Mouse (Mus musculus) left cerebral cortex, adult 2 months (tissue): ENCODE results near the gene Fam207a. TPM values are rescaled to one million over a fixed set of nuclear protein-coding genes. Genes with fewer than 3 reads are reported as not detected.

Source experiments
- DNase-seq, 2 experiments: peaks; one replicate each; pipeline ENCODE4 v3.0.0; 2021 to 2022; ENCODE audit warnings: low spot score in 2 of 2, mixed read lengths in 1 of 2; ENCODE audit errors: extremely low spot score in 1 of 2
- H3K27ac ChIP-seq: fragments of 200-600 bp; 2 replicates; pipeline ENCODE4 v1.8.1; 2022
- H3K4me3 ChIP-seq: fragments of 200-600 bp; 2 replicates; pipeline ENCODE4 v1.8.1; 2022
- CTCF ChIP-seq: fragments of 200-600 bp; IDR thresholded peaks from 2 replicates; pipeline ENCODE4 v1.8.1; 2022; ENCODE audit warnings: antibody characterized with exemption, mild to moderate bottlenecking, moderate library complexity
- intact Hi-C: fragments of 180-260 bp; cut with DNase I; formaldehyde crosslinking; loops from one replicate; pipeline ENCODE4 v1.15.1; 2025
- total RNA-seq, 2 experiments: library from RNA; stranded (reverse); gene quantifications; 2 replicates each; pipeline ENCODE4 v1.2.3; 2021

The Fam207a gene
- total RNA-seq, 2 experiments from 2014 or later: 32.6 to 35.7 TPM

DNA sequence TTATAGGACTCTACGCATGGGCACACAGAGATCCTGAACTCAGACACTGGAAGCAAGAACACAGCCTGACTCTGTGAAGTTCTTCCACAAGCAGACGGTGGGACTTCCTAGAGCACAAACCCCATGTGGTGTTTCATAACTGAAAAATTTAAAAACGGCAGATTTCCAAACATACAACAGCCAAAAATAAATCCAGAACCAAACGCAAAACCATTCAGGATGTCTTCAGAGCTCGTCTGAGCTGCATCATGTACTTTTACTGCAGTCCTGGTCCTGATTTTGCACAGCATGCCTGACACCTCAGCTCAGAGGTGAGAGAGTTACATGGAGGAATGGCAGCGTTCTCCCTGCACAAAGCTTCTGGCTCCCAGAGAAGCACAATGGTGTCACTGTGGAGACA lies 24.0 kb downstream of the Fam207a start:
- no peak for DNase-seq
- TF ChIP-seq CTCF: no peak
- Histone ChIP-seq H3K27ac (peak overlapping the region; percentile 52), H3K4me3 (no peak overlapping the region)
- intact Hi-C loops: loop anchor here (5.0 kb wide), 1 partner anchor 74 kb away; the partner anchor contains the start of gene Adarb1

DNA sequence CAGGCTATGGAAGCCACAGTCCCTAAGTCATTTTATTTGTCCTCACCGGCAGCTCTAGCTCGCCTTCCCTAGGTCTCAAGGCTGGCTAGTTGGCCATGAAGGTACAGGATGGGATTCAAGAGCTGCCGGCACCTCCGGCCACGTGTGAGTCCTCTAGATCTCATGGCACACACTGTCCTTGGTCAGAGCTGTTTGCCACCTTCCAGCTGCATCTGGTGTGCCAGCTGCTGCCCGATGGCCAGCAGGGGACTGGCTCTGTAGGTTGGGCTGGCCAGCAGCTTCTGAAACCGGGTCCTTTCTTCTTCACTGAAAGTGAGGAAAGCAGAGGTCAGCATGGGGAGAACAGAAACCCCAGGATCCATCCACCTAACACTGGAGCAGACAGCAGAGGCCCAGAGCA lies 27.4 kb downstream of the Fam207a start:
- intact Hi-C loops: no loop called here

DNA sequence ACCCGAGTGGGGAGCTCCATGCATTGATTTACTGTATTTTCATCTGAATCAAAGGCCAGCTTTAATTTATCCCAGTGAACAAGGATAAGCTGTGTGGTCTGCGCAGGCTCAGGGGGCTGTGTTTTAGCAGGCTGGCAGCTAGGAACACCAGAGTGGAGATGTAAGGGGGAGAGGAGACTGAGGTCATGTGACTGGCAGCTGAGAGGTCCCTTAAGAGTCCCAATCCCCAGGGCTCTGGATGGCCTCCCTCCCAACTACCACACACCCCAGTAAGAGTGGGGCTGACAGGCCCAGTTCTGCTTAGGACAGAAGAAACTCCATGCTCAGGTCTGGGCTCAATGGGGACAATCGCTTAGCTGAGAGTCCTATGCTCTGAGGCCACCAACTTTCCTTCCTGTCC lies 29.8 kb downstream of the Fam207a start:
- TF ChIP-seq CTCF: no peak
- intact Hi-C loops: no loop called here
- no peak for DNase-seq
- Histone ChIP-seq H3K4me3 (no peak overlapping the region), H3K27ac (no peak overlapping the region)

More for the DNA sequence above, 27.4 kb downstream of the Fam207a start:
- TF ChIP-seq CTCF: no peak
- Histone ChIP-seq H3K27ac (no peak overlapping the region), H3K4me3 (no peak overlapping the region)
- DNase-seq: no peak

DNA sequence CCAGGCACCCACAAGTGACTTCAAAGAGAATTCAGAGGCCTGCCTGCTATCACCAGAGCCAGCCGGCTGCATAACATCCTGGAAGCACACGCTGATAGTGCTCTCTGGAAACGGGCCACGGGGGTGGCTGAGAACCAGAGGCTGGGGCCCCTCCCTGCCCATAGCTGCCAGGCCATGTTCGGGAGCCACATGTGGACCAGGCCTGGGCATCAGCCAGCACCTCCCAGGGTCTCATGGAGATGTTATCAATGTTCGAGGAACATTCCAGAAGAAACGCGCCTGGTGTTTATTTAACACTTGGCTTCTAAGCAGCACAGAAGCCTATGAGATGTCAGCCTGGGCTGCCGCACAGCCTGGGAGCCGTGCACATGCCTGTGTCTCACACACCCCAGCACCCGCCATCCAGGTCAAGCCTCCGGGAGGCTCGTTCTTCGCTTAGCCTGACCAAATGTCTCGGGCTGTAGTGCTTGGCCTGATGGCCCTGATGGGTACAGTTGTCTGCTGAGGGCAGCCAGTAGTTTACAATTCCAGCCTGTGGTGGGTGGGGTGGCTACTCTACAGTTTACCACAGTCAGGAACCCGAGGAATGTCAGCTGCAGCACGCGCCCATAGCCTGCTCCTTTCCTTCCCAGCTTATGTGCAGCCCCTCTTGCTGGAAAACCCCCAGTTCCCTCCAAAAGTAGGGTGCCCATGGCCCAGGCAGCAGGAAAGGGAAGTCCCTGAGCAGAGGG lies 31.2 kb downstream of the Fam207a start:
- Histone ChIP-seq H3K4me3 (no peak overlapping the region), H3K27ac (no peak overlapping the region)
- intact Hi-C loops: no loop called here
- DNase-seq: no peak
- TF ChIP-seq CTCF: no peak

DNA sequence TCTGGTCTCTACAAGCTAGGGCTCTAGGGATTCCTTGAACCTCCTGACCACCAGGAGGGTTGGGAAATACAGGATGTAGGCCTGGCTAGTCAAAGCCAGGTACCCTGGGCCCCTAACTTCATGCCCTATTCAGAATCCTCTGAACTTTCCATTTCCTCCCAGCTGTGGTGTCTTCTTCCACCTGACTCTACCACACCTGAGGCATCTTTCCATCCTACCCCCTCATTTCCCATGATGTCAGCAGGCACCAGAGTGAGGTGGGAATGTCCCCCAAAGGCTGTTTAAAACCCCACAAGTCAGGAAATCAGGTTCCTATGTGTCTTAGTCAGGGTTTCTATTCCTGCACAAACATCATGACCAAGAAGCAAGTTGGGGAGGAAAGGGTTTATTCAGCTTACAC lies 33.8 kb downstream of the Fam207a start:
- Histone ChIP-seq H3K4me3 (no peak overlapping the region), H3K27ac (no peak overlapping the region)
- DNase-seq: no peak
- no peak for TF ChIP-seq CTCF
- intact Hi-C loops: no loop called here

DNA sequence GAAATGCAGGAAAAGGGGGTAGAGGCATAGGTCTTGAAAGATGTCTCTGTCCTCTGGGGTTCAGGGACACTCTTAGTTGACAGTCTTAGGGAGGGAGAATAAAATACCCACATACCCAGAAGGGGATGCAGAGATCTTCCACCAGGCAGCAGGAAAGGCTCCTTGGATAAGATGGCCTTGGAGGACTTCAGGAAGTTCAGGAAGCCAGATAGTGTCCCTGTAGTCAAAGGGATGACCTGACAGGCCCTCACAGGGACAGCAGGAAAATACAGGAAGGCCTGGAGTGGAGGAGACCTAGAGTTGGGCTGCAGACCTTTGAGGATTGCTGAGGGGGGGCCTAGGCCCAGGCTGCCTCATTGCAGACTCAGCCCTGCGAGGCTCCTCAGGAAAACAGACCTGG lies 35.6 kb downstream of the Fam207a start:
- DNase-seq: no peak
- Histone ChIP-seq H3K27ac (no peak overlapping the region), H3K4me3 (no peak overlapping the region)
- TF ChIP-seq CTCF: no peak
- intact Hi-C loops: no loop called here

DNA sequence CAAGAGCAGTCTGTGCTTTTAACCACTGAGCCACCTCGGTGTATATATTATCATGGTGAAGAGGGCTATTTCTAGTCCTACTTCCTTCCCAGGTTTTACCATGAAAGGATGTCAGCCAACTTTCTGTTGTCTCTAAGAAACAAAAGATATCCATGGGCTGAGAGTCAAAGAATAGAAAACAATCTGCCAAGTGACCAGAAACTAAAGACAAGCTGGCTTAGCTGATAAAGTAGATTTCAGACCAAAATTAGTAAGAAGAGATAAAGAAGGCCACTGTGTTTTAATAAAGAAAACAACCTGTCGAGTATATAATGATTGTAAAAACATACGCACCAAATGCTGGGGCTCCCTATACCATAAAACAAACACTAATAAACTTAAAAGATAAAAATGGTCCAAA lies 38.7 kb downstream of the Fam207a start:
- Histone ChIP-seq H3K4me3 (no peak overlapping the region), H3K27ac (no peak overlapping the region)
- intact Hi-C loops: no loop called here
- DNase-seq: no peak
- no peak for TF ChIP-seq CTCF

DNA sequence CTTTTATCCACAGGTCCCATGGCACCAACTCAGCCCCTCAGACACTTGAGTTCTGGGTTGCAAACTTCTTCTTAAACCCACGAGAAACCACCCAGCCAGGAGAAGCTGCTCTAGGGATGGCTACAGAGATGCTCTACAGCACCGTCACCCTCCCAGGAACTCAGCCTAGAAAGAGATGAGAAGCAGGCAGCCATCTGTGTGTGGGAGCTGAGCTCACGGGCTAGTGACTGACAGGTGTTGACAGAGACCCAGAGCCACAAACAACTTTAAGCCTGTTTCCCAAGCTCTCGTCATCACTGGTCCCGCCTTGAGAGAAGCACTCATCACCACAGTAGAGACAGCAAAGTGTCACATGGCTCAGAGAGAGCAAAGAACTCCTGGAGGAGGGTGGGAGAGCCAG lies 43.4 kb downstream of the Fam207a start:
- no peak for TF ChIP-seq CTCF

DNA sequence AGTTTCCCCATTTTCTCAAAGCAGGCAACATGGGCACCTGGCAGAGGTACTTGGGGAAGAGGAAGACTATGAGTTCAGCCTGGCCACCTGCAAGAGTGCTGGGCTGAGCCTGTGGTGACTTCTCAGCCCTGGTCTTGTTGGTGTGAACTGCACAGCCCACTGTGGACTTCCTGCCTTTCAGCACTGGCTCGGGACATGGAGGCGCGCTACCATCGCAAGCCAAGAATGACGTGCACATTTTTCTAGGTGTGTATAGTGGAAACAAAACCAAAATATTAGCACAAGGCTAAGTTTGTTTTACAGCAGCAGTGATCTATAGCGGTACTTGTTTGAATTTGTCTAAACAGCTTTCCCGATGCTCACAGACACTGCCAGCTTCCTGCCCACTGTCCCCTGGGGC lies 44.1 kb downstream of the Fam207a start:
- intact Hi-C loops: no loop called here
- H3K27ac ChIP-seq: no peak overlapping the region
- no peak overlapping the region for H3K4me3 ChIP-seq
- TF ChIP-seq CTCF: no peak
- no peak for DNase-seq

More for the DNA sequence above, 43.4 kb downstream of the Fam207a start:
- no peak overlapping the region for H3K4me3 ChIP-seq
- intact Hi-C loops: no loop called here
- H3K27ac ChIP-seq: no peak overlapping the region
- no peak for DNase-seq

DNA sequence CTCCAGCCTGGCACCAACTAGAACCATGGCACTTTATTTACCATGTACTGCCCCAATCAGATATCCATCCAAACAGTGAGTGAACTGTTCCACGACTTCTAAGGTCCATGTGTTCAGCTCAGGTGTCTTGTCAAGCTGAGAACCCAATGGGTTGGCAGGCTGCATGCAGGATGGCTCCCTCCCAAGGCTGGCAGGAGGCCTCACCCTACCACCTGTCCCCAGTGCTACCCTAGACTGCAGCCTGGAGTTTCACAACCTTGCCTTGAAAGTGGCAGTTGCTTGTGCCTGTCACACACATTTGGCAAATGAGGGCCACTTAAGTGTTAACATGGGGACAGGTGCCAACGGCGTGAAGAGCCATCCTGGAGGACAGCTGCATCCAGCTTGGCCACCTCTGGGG lies 44.8 kb downstream of the Fam207a start:
- Histone ChIP-seq H3K27ac (no peak overlapping the region), H3K4me3 (no peak overlapping the region)
- intact Hi-C loops: no loop called here
- TF ChIP-seq CTCF: no peak
- no peak for DNase-seq

DNA sequence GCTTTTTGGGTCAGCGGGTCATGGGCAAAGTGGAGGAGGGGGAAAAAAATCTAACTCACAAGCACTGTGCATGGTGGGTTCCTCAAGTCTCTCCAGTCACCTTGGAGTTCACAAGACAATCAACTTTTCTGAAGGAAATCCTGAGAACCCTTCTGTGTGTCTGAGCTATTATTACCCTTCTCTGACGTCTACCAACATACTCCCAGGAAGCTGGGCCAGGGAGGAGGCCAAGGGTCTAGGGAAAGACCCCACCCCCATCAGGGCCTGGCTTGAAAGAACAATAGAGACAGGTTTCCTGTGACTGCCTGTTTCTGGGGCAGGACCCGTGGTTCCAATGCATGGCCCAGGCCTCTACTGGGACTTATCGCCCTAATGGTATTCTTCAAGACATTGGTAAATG lies 46.9 kb downstream of the Fam207a start:
- H3K27ac ChIP-seq: no peak overlapping the region
- TF ChIP-seq CTCF: no peak
- intact Hi-C loops: no loop called here
- DNase-seq: no peak
- H3K4me3 ChIP-seq: no peak overlapping the region

DNA sequence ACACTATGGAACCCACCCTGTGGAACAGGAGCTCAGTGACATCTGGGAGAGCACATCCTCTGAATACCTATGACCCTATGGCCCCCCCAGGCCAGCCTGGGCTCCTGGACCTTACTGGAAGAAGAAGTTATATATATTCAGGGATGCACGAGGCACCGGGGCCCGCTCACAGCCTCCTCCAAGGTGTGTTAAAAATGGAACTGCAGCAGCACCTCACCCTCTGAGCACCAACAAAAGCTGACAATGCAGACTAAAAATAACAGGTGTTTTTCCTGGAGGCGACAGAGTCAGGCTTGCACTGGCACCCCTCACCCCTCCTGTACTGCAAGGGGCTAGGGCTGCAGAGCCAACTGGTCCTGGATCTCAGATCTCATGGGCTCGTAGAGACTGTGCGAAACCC lies 48.2 kb downstream of the Fam207a start:
- intact Hi-C loops: no loop called here
- H3K4me3 ChIP-seq: no peak overlapping the region
- no peak for TF ChIP-seq CTCF
- DNase-seq: no peak
- peak overlapping the region; percentile 36; the same call in 1 of the 2 replicates for H3K27ac ChIP-seq

DNA sequence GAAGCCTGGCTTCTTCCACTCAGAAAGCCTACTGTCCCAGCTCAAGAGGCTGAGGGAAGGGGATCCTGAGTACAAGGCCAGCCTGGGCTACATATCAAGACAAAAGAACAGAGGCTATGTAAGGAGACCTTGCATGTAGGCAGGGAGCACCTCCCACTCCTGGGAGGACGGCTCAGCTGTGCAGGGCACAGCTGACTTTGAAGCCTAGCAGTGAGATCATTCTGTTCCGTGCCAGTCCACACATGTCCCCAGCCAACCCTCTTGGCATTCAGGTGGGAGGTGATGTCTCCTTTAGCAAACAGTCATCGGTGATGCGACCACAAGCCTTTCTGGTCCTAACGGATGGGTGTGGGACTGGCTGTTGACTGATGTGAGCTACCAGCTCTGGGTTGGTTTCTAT lies 49.7 kb downstream of the Fam207a start:
- Histone ChIP-seq H3K27ac (no peak overlapping the region), H3K4me3 (no peak overlapping the region)
- intact Hi-C loops: no loop called here
- no peak for DNase-seq
- no peak for TF ChIP-seq CTCF
